Mouse (Mus musculus) cerebellum, adult 2 months (tissue): ENCODE results near the gene Erc1.

Experiments
- CTCF ChIP-seq: fragments of 200-500 bp; IDR thresholded peaks from 2 replicates; pipeline ENCODE4 v1.5.1; 2011; ENCODE audit warnings: low read depth, mild to moderate bottlenecking, control low read depth, low read length, moderate library complexity, borderline replicate concordance; ENCODE audit not compliant: insufficient read depth
- POLR2A ChIP-seq: fragments of 200-500 bp; IDR thresholded peaks from 2 replicates; pipeline ENCODE4 v1.6.1; 2011; ENCODE audit warnings: low read length, control low read depth, borderline replicate concordance; ENCODE audit not compliant: insufficient read depth

GRCm38 (mm10) chr6:119568339-119568738 lies 279.6 kb downstream of the Erc1 start:
- TF ChIP-seq CTCF = no peak
- no peak for TF ChIP-seq POLR2A
